Mouse (Mus musculus) urinary bladder, adult 18-20 months (tissue): ENCODE measurements around the gene Otop2.

Experiments used
- DNase-seq, 2 experiments: peaks; one replicate each; pipeline ENCODE4 v3.0.0; 2022; ENCODE audit warnings: low spot score in 2 of 2, mixed read lengths in 2 of 2

The Otop2 gene

DNA sequence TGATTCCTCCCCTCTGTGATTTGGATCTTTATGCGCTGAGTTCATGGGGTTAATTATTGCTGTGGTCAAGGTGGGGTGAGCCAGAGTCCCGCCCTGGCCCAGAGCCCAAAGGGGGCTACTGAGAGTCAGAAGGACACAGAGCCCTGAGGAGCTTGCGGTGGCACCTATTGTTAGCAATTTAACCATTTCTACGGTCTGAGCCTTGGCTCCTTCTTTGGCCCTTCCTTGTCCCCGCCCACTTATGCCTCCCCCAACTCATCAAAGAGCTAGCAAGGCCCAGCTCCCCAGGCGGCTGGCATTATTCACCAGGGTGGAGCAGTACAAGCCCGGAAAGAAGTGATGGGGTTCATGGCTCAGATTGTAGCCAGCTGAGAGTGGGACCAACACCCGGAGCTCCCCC is at the start of gene Otop2:
TSS of gene Otop2 (plus strand) at position 301 of the 400 bp plus-strand sequence.
- DNase-seq: no peak

- no peak for DNase-seq
Observed at GRCm38 (mm10) chr11:115257775-115258510, 49.0 kb upstream of the Otop2 start.

DNA sequence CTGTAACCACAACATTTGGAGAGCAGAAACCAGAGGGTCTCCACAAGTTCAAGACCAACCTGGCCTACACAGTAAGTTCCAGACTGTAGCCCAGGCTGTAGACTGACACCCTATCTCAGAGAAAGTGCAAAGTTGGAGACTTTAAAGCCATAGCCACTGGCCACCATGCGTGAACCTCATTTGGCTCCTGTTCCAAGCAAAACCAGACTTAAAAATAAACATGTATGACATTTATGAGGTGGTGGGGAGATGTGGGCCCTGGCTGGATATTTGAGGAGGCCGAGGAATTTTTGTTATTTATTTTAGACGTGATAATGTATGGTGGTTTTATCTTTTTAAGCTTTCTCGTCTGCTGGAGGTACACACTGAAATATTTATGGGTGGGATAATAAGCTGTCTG is 47.8 kb upstream of the Otop2 start:
- no peak for DNase-seq

GRCm38 (mm10) chr11:115262954-115263353 is 44.0 kb upstream of the Otop2 start:
- DNase-seq: no peak

DNA sequence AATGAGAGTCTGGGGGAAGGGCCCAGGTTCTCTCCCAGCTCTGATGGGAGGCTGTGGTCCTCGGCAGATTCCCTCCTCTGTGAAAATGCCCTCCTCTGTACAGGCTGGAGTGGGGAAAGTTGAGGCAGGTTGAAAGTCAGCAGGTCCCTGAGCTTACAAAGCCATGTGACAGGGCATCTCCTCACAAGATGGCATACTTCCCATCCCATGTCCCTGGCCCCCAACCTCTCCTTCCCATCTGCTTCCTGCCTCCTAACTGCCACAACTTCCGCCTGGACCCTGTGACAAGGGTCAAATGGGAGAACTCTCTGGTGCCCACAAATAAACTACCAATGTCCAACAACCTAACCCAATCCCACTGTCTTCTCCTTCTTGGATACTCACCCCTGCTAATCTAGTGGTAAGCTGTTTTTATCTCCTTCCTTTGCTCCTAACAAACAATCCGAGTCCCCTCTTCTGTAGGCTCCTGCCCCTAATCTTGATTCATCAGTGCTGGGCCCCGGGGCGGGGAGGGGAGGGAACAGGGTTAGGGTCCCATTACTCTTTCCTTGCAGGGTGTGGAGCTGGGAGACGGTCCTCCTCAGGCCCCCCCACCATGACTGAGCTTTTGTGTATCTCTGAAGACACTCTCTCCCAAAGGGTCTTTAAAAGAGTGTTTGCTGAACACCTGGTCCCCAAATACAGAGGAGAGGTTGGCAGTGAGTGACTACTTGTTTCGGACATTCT is 42.7 kb upstream of the Otop2 start:
- DNase-seq: no peak

DNA sequence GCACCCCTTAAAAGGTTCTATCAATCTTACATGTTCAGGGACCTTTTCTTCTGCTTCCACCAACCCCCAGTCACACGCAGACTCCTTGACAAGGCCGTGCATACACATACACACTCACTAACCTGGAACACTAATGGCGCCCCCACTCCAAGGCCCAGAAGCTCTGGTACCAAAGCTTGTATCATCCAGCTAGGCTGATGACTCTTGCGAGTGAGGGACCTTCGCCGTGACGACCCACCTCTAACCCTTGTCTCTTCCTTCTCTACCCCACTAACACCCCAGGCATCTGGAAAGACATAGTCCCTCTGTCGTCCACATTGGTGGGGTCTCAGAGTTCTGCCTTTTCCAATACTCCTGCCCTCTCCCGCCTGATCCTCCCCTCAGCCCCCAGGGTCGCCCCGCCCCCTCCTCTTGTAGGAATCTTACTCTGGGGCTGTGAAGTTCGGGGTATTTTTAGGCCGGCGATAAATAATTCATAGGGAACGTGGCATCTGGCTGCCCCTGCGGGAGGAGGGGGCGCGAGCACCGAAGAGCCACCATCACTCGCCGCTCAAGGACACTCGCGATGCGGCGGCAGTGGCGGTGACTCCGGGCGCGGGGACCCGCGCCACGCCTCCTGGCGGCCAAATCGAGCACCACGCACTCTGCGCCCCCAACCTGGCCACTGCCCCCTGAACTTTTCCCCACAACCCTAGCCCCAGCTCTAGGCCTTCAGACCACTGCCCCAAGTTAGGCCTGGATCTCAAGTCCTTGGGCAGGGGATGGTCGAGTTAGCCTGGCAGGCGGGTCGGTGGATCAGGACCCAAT is 41.9 kb upstream of the Otop2 start:
- no peak for DNase-seq

DNA sequence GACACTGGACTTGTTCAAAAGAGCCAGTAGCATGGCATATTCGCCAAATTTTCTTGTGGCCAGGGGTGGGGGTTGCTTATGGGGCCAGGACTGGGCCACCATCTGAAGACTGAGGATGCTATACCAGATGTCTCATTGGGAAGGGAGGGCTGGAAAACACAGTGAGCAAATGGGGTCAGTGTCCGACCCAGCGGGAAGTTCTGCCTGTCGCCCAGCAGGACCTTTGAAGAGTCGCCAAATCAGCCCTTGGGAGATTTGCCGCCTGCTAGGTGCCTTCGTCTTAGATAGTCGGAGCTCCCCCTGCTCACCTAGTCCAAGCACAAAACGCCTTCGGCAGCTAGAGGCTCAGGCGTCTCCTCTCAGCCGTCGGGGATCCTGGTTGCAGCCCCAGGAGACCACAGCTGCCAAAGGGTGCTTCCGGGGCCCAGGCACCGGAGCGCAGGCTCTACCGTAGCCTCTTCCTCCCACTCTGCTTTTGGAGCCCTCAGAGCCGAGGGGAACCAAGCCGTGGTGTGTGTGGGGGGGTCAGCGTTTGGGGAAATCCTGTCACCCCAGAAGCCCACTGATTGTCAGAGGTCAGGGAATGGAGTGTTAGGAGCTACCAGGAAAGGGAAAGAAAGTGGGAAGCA is 41.1 kb upstream of the Otop2 start:
- no peak for DNase-seq

GRCm38 (mm10) chr11:115266400-115266778 is 40.6 kb upstream of the Otop2 start:
- peak in 1 of 2 experiments; percentile 26 for DNase-seq

DNA sequence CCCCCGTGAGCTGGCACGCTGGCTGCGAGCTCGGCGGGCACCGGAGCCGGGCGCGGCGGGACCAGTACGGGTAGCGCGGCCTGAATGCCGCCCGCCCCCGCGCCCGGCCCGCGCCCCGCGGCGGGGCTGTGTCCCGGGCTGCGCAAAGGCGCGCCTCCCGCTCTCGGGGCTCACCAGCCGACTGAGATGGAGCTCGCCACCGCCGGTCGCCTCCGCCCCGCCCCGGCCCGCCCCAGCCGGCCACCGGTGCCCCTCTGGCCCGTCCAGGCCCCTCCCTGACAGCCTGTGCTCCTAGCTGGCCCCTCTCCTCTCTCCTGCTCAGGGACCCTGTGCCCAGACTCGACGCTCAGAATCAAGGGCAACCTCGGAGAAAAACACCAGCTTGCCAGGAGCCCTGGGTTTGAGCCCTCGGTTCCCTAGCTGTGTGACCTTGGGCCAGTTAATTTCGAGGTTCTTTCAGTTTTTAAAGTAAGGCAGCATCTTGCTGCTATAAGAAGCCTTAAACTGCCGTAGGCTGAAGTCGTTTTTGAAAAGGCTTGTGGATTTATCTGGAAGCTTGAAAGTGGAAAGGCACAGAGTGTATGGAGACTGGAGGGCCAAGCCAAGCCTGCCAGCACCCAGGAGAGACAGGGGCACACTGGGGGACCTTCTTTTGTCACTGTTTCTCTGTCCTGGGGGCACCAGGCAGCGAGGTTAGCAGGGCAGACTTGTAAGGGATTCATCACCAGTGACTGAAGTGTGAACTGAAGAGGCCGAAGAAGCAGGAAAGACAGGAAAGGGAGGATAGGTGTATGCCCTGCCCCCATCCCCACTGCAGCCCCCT is 39.7 kb upstream of the Otop2 start, which contains the start of gene Grin2c:
TSS of gene Grin2c (minus strand) at position 183 of the 823 bp plus-strand sequence.
- no peak for DNase-seq

DNA sequence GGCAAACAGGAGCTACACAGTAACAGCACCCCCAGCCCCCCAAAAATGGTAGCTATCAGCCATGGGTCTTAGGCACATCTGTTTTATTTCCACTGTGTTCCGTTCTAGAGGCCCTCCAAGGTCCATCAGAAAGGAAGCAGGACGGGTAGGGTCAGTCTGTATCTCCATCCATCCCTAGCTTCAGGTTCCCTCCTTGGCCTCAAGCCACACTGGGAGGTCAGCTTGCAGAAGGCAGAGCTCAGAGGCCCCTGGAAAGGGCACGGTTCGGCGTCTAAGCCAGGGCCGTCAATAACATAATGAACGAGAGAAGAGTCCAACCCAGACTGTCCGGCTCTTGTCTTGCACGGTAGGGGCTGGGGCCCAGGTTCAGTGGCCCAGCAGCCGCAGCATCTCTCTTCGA is 39.0 kb upstream of the Otop2 start:
- no peak for DNase-seq

GRCm38 (mm10) chr11:115269330-115270066 is 37.5 kb upstream of the Otop2 start:
- DNase-seq: no peak

DNA sequence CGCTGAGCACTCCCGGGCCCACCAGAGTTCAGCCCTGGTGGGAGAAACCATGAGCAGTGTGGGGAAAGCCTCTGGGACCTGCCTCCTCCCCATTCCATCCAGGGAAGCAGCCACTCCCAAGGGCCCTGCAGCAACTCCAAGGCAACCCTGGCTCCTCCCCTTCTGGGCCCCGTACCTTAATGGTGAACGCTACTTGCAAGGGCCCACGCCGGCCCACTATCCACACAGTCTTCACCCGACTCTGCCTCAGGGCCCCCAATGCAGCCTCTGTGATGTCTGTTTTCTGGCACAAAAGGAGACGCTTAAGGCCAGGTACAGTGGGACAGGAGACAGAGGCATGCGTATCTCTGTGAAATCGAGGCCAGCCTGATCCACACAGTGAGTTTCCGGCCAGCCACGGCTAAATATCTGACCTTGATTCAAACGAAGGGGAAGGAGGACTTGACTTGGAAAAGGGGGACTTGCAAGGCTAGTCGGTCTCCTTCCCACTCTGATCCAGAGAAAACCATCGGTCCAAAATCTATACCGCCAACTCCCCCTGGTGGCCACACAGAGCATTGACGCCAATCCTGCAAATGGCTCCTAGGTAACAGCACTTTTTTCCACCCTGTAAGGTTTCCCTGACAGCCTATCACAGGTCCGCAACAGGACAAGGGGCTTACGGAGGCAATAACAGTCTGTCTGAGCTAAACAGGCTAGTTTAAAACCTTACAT is 36.7 kb upstream of the Otop2 start:
- DNase-seq: peak; percentile 56 to 76

DNA sequence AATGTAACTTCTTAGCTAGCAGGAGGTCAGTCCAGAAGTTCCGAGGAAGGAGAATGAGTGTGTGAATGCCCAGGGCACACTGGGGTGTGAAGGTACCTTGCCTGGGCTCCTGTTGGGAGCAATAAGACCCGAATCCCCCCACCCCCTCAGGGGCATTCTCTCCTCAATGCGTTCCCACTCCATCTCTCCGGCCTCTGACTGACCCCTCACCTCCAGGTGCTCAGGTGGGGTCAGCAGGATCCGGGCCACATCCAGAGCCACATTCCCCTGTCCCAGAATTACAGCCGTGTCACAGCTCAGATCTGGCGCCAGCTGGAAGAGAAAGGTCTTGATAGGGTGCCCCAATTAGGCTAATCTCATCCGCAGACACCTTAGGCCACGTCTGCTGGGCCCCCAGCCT is 35.9 kb upstream of the Otop2 start:
- no peak for DNase-seq

DNA sequence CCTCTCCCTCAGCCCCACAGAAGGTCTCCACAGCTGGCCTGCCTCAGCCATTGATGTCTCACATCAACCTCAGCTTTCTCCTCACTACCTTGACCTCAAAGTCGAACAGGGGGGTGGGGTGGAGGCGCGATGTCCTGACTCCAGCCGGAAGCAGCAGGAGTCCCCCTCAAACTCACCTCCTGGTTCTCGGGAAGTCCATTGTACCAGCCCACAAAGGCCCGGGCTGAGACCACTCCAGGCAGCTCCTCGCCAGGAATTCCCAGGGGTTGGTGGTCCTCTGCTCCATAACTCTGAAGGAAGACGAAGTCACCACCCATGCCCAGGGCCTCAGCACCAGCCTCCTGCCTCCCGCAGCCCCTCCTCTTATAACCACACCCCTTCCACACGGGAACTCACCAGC is 35.5 kb upstream of the Otop2 start:
- DNase-seq: no peak

- no peak for DNase-seq
Observed at GRCm38 (mm10) chr11:115272894-115273498, 34.0 kb upstream of the Otop2 start.

DNA sequence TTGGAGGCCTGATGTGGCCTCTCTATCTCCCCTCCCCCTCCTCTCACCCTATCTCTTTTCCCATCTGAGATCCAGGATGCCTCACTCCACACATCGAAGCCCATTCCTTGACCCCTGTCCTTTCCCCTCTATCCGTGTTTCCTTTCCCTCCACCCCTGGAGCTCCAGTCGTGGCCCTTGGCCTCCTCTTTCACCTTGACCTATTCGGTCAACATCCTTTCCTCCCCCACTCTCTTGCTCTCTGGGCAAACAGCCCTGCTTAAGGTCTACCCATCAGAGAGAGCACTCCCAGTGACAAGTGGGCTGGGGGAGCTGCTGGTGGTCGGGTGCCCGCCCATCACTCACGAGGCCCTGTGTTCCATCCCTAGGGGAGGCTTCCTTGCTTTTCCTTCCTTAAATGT is 33.2 kb upstream of the Otop2 start:
- DNase-seq: no peak

DNA sequence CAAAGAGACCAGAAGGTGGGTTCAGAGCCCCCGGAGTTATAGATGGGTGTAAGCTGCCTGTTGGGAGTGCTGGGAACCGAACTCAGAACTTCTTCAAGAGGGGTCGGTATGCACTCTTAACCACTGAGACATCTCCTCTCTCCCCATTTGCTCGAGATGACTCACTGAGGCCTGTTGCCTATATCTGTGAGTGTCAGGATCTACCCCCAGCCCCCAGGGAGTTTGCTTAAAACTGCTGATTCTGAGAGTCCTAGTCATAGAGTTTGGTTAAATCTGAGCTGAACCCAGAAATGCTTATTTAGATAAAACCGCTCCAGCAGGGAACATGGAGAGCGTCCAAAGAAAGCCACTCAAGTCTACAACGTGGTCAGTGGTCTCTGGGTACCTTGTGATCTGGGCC is 32.8 kb upstream of the Otop2 start:
- DNase-seq: no peak

DNA sequence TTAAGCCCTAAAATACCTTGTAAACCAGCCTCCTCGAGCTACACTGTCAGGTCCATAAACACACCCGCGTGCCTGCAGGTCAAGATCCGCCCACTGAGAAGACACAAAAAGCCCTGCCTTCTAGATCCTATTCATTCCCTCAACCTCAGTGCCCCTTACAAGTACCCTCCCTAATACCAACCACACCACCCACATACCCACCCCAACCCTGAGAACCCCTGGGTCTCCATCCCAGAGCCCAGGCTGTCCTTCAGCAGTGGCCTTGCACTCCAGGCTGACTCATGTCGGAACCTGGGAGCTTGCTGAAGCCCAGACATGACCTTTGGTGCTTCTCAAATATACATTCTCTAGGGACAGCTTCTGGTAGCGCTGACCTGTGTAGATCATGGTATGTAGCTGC is 32.2 kb upstream of the Otop2 start:
- DNase-seq: no peak

GRCm38 (mm10) chr11:115275509-115275908 is 31.5 kb upstream of the Otop2 start:
- DNase-seq: no peak
